In genomic region chr17:25320819-25321218, GRCm38 (mm10) we compare ENCODE assay signal across 36 mouse cellular contexts. TPM values are rescaled to one million over a fixed set of nuclear protein-coding genes. Genes with fewer than 3 reads are reported as not detected.
"Had no signal": no experiment of that assay in that cellular context is flagged by ENCODE, and none has a peak within 500 bp of the region (broad histone marks: within the 10 kb centered on the region; RNA-seq: fewer than 3 reads in every experiment).

No protein-coding gene starts in this region.

- H3K9me3 ChIP-seq: heart, embryonic 13.5 days; heart, embryonic 15.5 days; hindbrain, embryonic 13.5 days; hindbrain, embryonic 15.5 days; limb, embryonic 10.5 days; limb, embryonic 12.5 days; liver, embryonic 13.5 days; liver, embryonic 15.5 days had no signal

- ATAC-seq: forebrain, embryonic 16.5 days; hindbrain, postnatal 0 days; intestine, embryonic 16.5 days; liver, postnatal 0 days had no signal

- H3K9ac ChIP-seq: heart, embryonic 13.5 days; heart, embryonic 15.5 days; hindbrain, embryonic 13.5 days; hindbrain, embryonic 15.5 days; limb, embryonic 12.5 days; liver, embryonic 13.5 days; liver, embryonic 15.5 days; liver, postnatal 0 days had no signal

- H3K36me3 ChIP-seq: heart, embryonic 13.5 days; heart, embryonic 15.5 days; hindbrain, embryonic 13.5 days; hindbrain, embryonic 15.5 days; limb, embryonic 10.5 days; limb, embryonic 12.5 days; liver, embryonic 13.5 days; liver, embryonic 15.5 days had no signal

- H3K4me2 ChIP-seq: heart, embryonic 11.5 days; heart, embryonic 13.5 days; heart, embryonic 15.5 days; hindbrain, embryonic 13.5 days; hindbrain, embryonic 15.5 days; limb, embryonic 12.5 days; liver, embryonic 11.5 days; liver, embryonic 13.5 days; liver, embryonic 15.5 days had no signal

- H3K4me1 ChIP-seq: heart, embryonic 13.5 days; heart, embryonic 15.5 days; hindbrain, embryonic 13.5 days; hindbrain, embryonic 15.5 days; limb, embryonic 12.5 days; liver, embryonic 15.5 days had no signal

- H3K27me3 ChIP-seq: hindbrain, embryonic 15.5 days had no signal

- H3K27ac ChIP-seq: gastrocnemius, adult 2 months; heart, adult 2 months; heart, embryonic 13.5 days; heart, embryonic 15.5 days; hindbrain, embryonic 13.5 days; hindbrain, embryonic 15.5 days; hindbrain, postnatal 0 days; kidney, postnatal 0 days; layer of hippocampus, adult 2 months; left cerebral cortex, adult 2 months; limb, embryonic 10.5 days; limb, embryonic 12.5 days; liver, embryonic 13.5 days; liver, embryonic 15.5 days had no signal

- H3K4me3 ChIP-seq: gastrocnemius, adult 2 months; heart, adult 2 months; heart, embryonic 13.5 days; heart, embryonic 15.5 days; hindbrain, embryonic 13.5 days; hindbrain, embryonic 15.5 days; layer of hippocampus, adult 2 months; left cerebral cortex, adult 2 months; limb, embryonic 10.5 days; limb, embryonic 12.5 days; liver, embryonic 13.5 days; liver, embryonic 15.5 days had no signal

- DNase-seq: gastrocnemius, adult 2 months; gastrocnemius, postnatal 10 days; gastrocnemius, postnatal 25 days; heart, adult 11 months; heart, adult 2 months; heart, postnatal 14 days; heart, postnatal 36 days; liver; liver, embryonic 13.5 days; liver, postnatal 0 days had no signal

RNA-seq across cellular contexts. Expression of gene Prss29, which starts 2.4 kb away (rescaled TPM):
- total RNA-seq: gastrocnemius, adult 2 months; gastrocnemius, postnatal 10 days; gastrocnemius, postnatal 25 days; gastrocnemius, postnatal 4 days; heart, adult 2 months; heart, postnatal 14 days; heart, postnatal 36 days; hematopoietic stem cell, adult 5-6 weeks; hindbrain, postnatal 0 days; layer of hippocampus, adult 2 months; layer of hippocampus, postnatal 10 days; layer of hippocampus, postnatal 25 days; left cerebral cortex, adult 2 months; left cerebral cortex, postnatal 14 days; left cerebral cortex, postnatal 36 days had no signal
- polyA plus RNA-seq: forebrain, embryonic 16.5 days; frontal cortex, adult 2 months; heart, adult 2 months; heart, embryonic 11.5 days; heart, embryonic 13.5 days; heart, embryonic 15.5 days; heart, postnatal 0 days; hindbrain, embryonic 11.5 days; hindbrain, embryonic 13.5 days; hindbrain, embryonic 15.5 days; hindbrain, postnatal 0 days; intestine, embryonic 14.5 days; intestine, embryonic 16.5 days; kidney, postnatal 0 days; limb, embryonic 10.5 days; limb, embryonic 12.5 days; limb, embryonic 14.5 days; liver, embryonic 11.5 days; liver, embryonic 13.5 days; liver, embryonic 15.5 days; liver, postnatal 0 days had no signal

RNA-seq across cellular contexts. Expression of gene Prss28, which starts 12.4 kb away (rescaled TPM):
- total RNA-seq: gastrocnemius, adult 2 months; gastrocnemius, postnatal 10 days; gastrocnemius, postnatal 25 days; gastrocnemius, postnatal 4 days; heart, adult 2 months; heart, postnatal 14 days; heart, postnatal 36 days; hematopoietic stem cell, adult 5-6 weeks; hindbrain, postnatal 0 days; layer of hippocampus, adult 2 months; layer of hippocampus, postnatal 10 days; layer of hippocampus, postnatal 25 days; left cerebral cortex, adult 2 months; left cerebral cortex, postnatal 14 days; left cerebral cortex, postnatal 36 days had no signal
- polyA plus RNA-seq: forebrain, embryonic 16.5 days; frontal cortex, adult 2 months; heart, adult 2 months; heart, embryonic 11.5 days; heart, embryonic 13.5 days; heart, embryonic 15.5 days; heart, postnatal 0 days; hindbrain, embryonic 11.5 days; hindbrain, embryonic 13.5 days; hindbrain, embryonic 15.5 days; hindbrain, postnatal 0 days; intestine, embryonic 14.5 days; intestine, embryonic 16.5 days; kidney, postnatal 0 days; limb, embryonic 10.5 days; limb, embryonic 12.5 days; limb, embryonic 14.5 days; liver, embryonic 11.5 days; liver, embryonic 13.5 days; liver, embryonic 15.5 days; liver, postnatal 0 days had no signal

RNA-seq across cellular contexts. Expression of gene Prss34, which starts 22.6 kb away (rescaled TPM):
- total RNA-seq: hindbrain, postnatal 0 days; layer of hippocampus, adult 2 months; layer of hippocampus, postnatal 10 days; layer of hippocampus, postnatal 25 days; left cerebral cortex, adult 2 months; left cerebral cortex, postnatal 14 days; left cerebral cortex, postnatal 36 days had no signal
- polyA plus RNA-seq: forebrain, embryonic 16.5 days; frontal cortex, adult 2 months; heart, embryonic 11.5 days; hindbrain, embryonic 11.5 days; hindbrain, embryonic 13.5 days; hindbrain, embryonic 15.5 days; hindbrain, postnatal 0 days; intestine, embryonic 14.5 days; limb, embryonic 10.5 days; limb, embryonic 12.5 days; liver, embryonic 11.5 days had no signal

RNA-seq across cellular contexts. Expression of gene Tpsab1, which starts 24.5 kb away (rescaled TPM):
- total RNA-seq: hematopoietic stem cell, adult 5-6 weeks; hindbrain, postnatal 0 days; layer of hippocampus, adult 2 months; layer of hippocampus, postnatal 10 days; left cerebral cortex, adult 2 months; left cerebral cortex, postnatal 14 days; left cerebral cortex, postnatal 36 days had no signal
- polyA plus RNA-seq: forebrain, embryonic 16.5 days; frontal cortex, adult 2 months; heart, embryonic 11.5 days; heart, embryonic 13.5 days; hindbrain, embryonic 11.5 days; hindbrain, embryonic 15.5 days; hindbrain, postnatal 0 days; intestine, embryonic 14.5 days; limb, embryonic 10.5 days; limb, embryonic 12.5 days; liver, embryonic 11.5 days; liver, embryonic 13.5 days; liver, embryonic 15.5 days; liver, postnatal 0 days had no signal

RNA-seq across cellular contexts. Expression of gene Tpsb2, which starts 45.3 kb away (rescaled TPM):
- total RNA-seq: hematopoietic stem cell, adult 5-6 weeks; left cerebral cortex, adult 2 months; left cerebral cortex, postnatal 36 days had no signal
- polyA plus RNA-seq: forebrain, embryonic 16.5 days; frontal cortex, adult 2 months; heart, embryonic 11.5 days; heart, embryonic 13.5 days; hindbrain, embryonic 11.5 days; limb, embryonic 10.5 days; limb, embryonic 12.5 days had no signal
